Comparison of ENCODE assay signal across 1 mouse cellular context in genomic region chr14:103034076-103034475, GRCm38 (mm10).
A peak's percentile ranks its signal among the peaks of the same experiment; 100 is the strongest.
TF ChIP-seq lines count a peak whose summit lies in the region.

No protein-coding gene starts in this region.

TF ChIP-seq in CH12.LX, 34 proteins besides CTCF, POLR2A, EP300 and RAD21 (continued from another document):
- TF ChIP-seq USF1 (IDR thresholded peaks at IDR 0.05; ENCODE audit: low read depth, low read length) (peak; percentile 73), CHD1 (IDR thresholded peaks at IDR 0.05; ENCODE audit: low read depth, low read length) (peak; percentile 95), MXI1 (IDR thresholded peaks at IDR 0.05; ENCODE audit: low read depth, low read length) (peak; percentile 94), MAX (IDR thresholded peaks at IDR 0.05; ENCODE audit: low read length) (peak; percentile 97), POLR2AphosphoS2 (IDR thresholded peaks at IDR 0.05; ENCODE audit: low read depth, low read length) (peak; percentile 69; the same call in 1 of the 2 replicates), TCF12 (IDR thresholded peaks at IDR 0.05; ENCODE audit: low read depth, low read length) (peak; percentile 84)
TF ChIP-seq in CH12.LX: peak in this region for 28.
